Mouse (Mus musculus): ENCODE measurements at regions not wholly inside any gene's neighbourhood (a gene's known extent, or its start where the extent isn't known, plus 50 kb on each side); places are given as distances from the start of the nearest gene placed in this dataset.

DNA sequence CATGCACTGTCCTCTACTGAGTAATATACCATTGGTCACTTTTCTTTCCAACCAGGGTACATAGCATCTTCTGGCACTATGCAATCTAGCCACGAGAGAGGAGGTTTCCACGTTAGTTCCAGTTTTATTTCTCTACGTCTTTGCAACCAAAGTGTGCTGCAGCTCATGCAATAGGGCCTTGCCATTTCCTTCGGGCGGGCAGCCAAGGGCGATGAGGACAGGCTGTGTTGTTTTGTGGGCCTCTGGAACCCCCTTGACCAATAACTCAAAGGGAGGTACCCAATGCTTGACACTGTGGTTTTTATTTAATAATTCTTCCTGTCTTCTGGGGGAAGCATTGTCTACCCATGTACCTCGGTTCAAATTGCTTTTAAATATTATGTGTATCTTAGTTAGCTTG is 139.0 kb downstream of the Csl start:
- no peaks in the 10 kb centered on the region for H3K36me3 ChIP-seq (replicated peaks)
- H3K4me3 ChIP-seq (ENCODE audit: low read depth, low read length) = no peak overlapping the region
- no peak for TF ChIP-seq GATA1 (IDR thresholded peaks at IDR 0.05; ENCODE audit: borderline replicate concordance, low read length)
- no peak for TF ChIP-seq POLR2AphosphoS5 (IDR thresholded peaks at IDR 0.05; ENCODE audit: insufficient replicate concordance, low read depth, low read length)
- TF ChIP-seq GATA2 (IDR thresholded peaks at IDR 0.05; ENCODE audit: borderline replicate concordance, low read depth, low read length) = no peak
- TF ChIP-seq CTCF (IDR thresholded peaks at IDR 0.05; ENCODE audit: low read depth, low read length) = no peak
- TF ChIP-seq TAL1 (conservative IDR thresholded peaks at IDR 0.05; ENCODE audit: low read depth, low read length) = no peak
- H3K4me1 ChIP-seq (ENCODE audit: insufficient read depth, low read depth, low read length) = no peaks in the 10 kb centered on the region
- no peaks in the 10 kb centered on the region for H3K27me3 ChIP-seq (ENCODE audit: insufficient read depth, low read length)
- DNase-seq (ENCODE audit: low spot score) (no peak), ATAC-seq (ENCODE audit: extremely low read depth, insufficient number of reproducible peaks, low FRiP score, poor library complexity, severe bottlenecking) (no peak)
- peaks cover 26% of the 10 kb centered on the region for H3K9me3 ChIP-seq (replicated peaks)

DNA sequence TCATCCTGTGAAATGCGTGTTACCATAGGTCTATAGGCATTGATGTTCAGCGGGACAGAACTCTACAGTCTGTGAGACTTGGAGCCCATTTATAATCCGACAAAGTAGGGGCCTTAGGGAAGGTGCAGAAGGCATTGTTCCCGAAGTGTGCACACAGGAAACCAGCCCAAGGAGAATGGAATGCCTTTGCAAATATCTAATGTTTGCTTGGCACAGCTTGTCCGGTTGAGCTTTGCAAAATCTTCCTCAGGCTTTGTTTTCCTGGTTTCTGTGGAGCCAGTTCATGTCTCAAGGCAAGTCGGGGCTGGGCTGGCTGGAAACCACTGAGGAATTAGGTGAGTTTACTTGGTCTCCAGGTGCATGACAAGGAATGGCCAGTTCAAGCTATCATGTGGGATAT is 132.1 kb downstream of the Csl start:
- Histone ChIP-seq H3K4me3 (ENCODE audit: low read depth, low read length) (no peak overlapping the region), H3K36me3 (replicated peaks) (no peaks in the 10 kb centered on the region), H3K9me3 (replicated peaks) (peaks cover 16% of the 10 kb centered on the region), H3K4me1 (ENCODE audit: insufficient read depth, low read depth, low read length) (no peaks in the 10 kb centered on the region), H3K27me3 (ENCODE audit: insufficient read depth, low read length) (no peaks in the 10 kb centered on the region)
- TF ChIP-seq GATA2 (IDR thresholded peaks at IDR 0.05; ENCODE audit: borderline replicate concordance, low read depth, low read length) (no peak), POLR2AphosphoS5 (IDR thresholded peaks at IDR 0.05; ENCODE audit: insufficient replicate concordance, low read depth, low read length) (no peak)
- ATAC-seq (ENCODE audit: extremely low read depth, insufficient number of reproducible peaks, low FRiP score, poor library complexity, severe bottlenecking) (no peak), DNase-seq (ENCODE audit: low spot score) (no peak)

DNA sequence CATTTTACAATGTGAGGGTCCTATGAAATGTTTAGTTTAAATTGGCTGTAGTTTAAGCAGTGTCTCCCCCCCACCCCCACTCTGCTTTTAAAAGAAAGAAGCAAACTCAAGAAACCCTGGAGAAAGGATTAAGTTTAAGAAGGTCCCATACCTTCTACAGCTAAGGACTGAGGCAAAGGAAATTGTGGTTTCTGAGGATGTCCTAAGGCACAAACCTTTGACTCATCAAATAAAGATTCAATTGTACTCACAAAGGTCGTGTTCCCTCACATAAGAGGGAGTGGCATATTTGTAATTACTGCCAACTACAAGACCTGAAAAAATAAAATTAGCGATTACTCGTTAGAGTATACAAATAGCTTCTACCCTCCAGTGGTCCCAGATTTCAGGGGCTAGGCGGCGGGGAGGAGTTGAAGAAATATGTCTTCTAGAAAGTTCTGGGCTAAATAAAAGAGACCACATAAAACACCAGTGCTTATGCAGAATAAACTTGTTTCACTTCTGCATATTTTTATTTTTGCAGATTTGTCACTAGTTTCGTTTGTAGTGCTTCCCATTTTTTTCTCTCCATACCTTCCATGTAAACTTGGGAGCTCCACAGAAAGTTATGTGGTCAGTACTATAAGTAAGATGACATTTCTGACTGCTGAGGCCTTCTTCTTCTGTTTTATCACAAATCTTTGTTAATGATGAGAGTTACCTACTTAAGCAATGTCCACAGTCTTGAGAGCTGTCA is 127.0 kb downstream of the Csl start:
- ATAC-seq (ENCODE audit: extremely low read depth, insufficient number of reproducible peaks, low FRiP score, poor library complexity, severe bottlenecking) (no peak), DNase-seq (ENCODE audit: low spot score) (no peak)
- no peak for TF ChIP-seq CTCF (IDR thresholded peaks at IDR 0.05; ENCODE audit: low read depth, low read length)
- TF ChIP-seq POLR2AphosphoS5 (IDR thresholded peaks at IDR 0.05; ENCODE audit: insufficient replicate concordance, low read depth, low read length) = no peak
- no peak for TF ChIP-seq GATA2 (IDR thresholded peaks at IDR 0.05; ENCODE audit: borderline replicate concordance, low read depth, low read length)
- TF ChIP-seq GATA1 (IDR thresholded peaks at IDR 0.05; ENCODE audit: borderline replicate concordance, low read length) = no peak
- no peak for TF ChIP-seq TAL1 (conservative IDR thresholded peaks at IDR 0.05; ENCODE audit: low read depth, low read length)
- no peaks in the 10 kb centered on the region for H3K27me3 ChIP-seq (ENCODE audit: insufficient read depth, low read length)
- no peaks in the 10 kb centered on the region for H3K4me1 ChIP-seq (ENCODE audit: insufficient read depth, low read depth, low read length)
- peaks cover 6% of the 10 kb centered on the region for H3K9me3 ChIP-seq (replicated peaks)
- no peaks in the 10 kb centered on the region for H3K36me3 ChIP-seq (replicated peaks)
- no peak overlapping the region for H3K4me3 ChIP-seq (ENCODE audit: low read depth, low read length)

DNA sequence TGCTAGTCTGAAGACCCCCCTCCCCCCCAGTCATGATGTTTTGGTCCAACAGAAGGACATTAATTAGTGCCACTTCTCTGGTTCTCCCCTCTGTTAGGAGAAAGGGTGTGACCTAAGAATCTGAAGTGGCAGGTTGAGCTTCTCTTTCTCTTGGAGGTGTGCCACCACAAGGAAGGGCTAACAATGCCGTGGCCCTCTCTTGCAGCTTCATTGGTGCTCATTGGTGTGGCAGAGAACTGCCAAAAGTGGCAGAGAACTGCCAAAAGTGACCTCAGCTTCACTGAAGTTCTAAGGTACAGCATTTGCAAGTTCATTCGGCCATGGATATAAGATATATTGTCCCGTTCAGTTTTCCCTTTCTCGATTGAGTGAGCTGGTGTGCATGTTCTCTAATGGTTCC is 123.7 kb downstream of the Csl start:
- Histone ChIP-seq H3K4me3 (ENCODE audit: low read depth, low read length) (no peak overlapping the region), H3K36me3 (replicated peaks) (no peaks in the 10 kb centered on the region), H3K9me3 (replicated peaks) (peaks cover 14% of the 10 kb centered on the region), H3K4me1 (ENCODE audit: insufficient read depth, low read depth, low read length) (no peaks in the 10 kb centered on the region), H3K27me3 (ENCODE audit: insufficient read depth, low read length) (no peaks in the 10 kb centered on the region)
- ATAC-seq (ENCODE audit: extremely low read depth, insufficient number of reproducible peaks, low FRiP score, poor library complexity, severe bottlenecking) = no peak
- no peak for DNase-seq (ENCODE audit: low spot score)
- TF ChIP-seq GATA2 (IDR thresholded peaks at IDR 0.05; ENCODE audit: borderline replicate concordance, low read depth, low read length) (no peak), POLR2AphosphoS5 (IDR thresholded peaks at IDR 0.05; ENCODE audit: insufficient replicate concordance, low read depth, low read length) (no peak), GATA1 (IDR thresholded peaks at IDR 0.05; ENCODE audit: borderline replicate concordance, low read length) (no peak), CTCF (IDR thresholded peaks at IDR 0.05; ENCODE audit: low read depth, low read length) (no peak), TAL1 (conservative IDR thresholded peaks at IDR 0.05; ENCODE audit: low read depth, low read length) (no peak)

DNA sequence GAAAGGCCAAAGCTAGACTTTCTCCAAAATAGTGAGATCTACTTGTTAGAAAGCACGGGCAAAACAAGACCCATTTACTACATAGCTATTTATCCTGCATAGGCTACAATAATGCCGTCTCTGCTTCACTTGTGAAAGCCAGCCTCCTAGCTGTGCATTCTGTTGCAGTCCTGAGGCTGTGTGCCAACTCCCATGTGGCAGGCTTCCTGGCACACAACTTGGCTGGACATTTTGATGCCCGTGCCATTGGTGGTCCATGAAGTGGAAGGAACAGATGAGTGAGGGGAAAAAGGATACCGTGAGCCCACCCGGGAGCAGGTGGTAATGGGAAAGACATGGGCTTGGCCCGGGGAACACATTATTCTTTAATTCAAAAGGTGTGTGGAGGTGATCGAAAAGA is 120.4 kb downstream of the Csl start:
- Histone ChIP-seq H3K36me3 (replicated peaks) (no peaks in the 10 kb centered on the region), H3K9me3 (replicated peaks) (peaks cover 15% of the 10 kb centered on the region), H3K4me3 (ENCODE audit: low read depth, low read length) (no peak overlapping the region)

DNA sequence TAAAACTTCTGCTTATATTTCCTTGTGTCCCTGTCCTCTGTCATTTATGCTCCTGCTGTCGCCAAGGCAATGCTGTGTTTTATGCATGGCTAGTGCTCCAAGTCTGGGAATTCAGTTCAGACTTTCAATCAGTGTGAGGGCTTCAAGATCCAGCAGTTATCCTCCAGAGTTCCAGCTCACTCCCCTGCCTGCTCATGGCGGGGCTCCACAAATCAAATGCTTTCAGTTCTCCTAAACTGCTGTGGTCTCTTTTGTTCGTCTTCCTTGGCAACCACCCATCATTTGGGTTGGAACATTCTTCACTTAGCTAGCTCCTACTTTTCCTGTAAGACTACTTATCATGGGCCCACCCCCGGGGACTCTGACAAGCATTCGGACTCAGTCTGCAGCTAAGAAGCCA is 120.0 kb downstream of the Csl start:
- Histone ChIP-seq H3K4me3 (ENCODE audit: low read depth, low read length) (no peak overlapping the region), H3K4me1 (ENCODE audit: insufficient read depth, low read depth, low read length) (no peaks in the 10 kb centered on the region), H3K9me3 (replicated peaks) (peaks cover 16% of the 10 kb centered on the region), H3K36me3 (replicated peaks) (no peaks in the 10 kb centered on the region), H3K27me3 (ENCODE audit: insufficient read depth, low read length) (no peaks in the 10 kb centered on the region)
- no peak for ATAC-seq (ENCODE audit: extremely low read depth, insufficient number of reproducible peaks, low FRiP score, poor library complexity, severe bottlenecking)
- TF ChIP-seq CTCF (IDR thresholded peaks at IDR 0.05; ENCODE audit: low read depth, low read length) = no peak
- TF ChIP-seq GATA2 (IDR thresholded peaks at IDR 0.05; ENCODE audit: borderline replicate concordance, low read depth, low read length) = no peak
- no peak for TF ChIP-seq TAL1 (conservative IDR thresholded peaks at IDR 0.05; ENCODE audit: low read depth, low read length)
- no peak for TF ChIP-seq GATA1 (IDR thresholded peaks at IDR 0.05; ENCODE audit: borderline replicate concordance, low read length)
- TF ChIP-seq POLR2AphosphoS5 (IDR thresholded peaks at IDR 0.05; ENCODE audit: insufficient replicate concordance, low read depth, low read length) = no peak
- no peak for DNase-seq (ENCODE audit: low spot score)

More for the DNA sequence above, 120.4 kb downstream of the Csl start:
- no peaks in the 10 kb centered on the region for H3K4me1 ChIP-seq (ENCODE audit: insufficient read depth, low read depth, low read length)
- DNase-seq (ENCODE audit: low spot score) = no peak
- TF ChIP-seq GATA2 (IDR thresholded peaks at IDR 0.05; ENCODE audit: borderline replicate concordance, low read depth, low read length) = no peak
- TF ChIP-seq CTCF (IDR thresholded peaks at IDR 0.05; ENCODE audit: low read depth, low read length) = no peak
- TF ChIP-seq GATA1 (IDR thresholded peaks at IDR 0.05; ENCODE audit: borderline replicate concordance, low read length) = no peak
- no peak for TF ChIP-seq POLR2AphosphoS5 (IDR thresholded peaks at IDR 0.05; ENCODE audit: insufficient replicate concordance, low read depth, low read length)
- TF ChIP-seq TAL1 (conservative IDR thresholded peaks at IDR 0.05; ENCODE audit: low read depth, low read length) = no peak
- ATAC-seq (ENCODE audit: extremely low read depth, insufficient number of reproducible peaks, low FRiP score, poor library complexity, severe bottlenecking) = no peak
- H3K27me3 ChIP-seq (ENCODE audit: insufficient read depth, low read length) = no peaks in the 10 kb centered on the region
